Mouse (Mus musculus) cerebellum, adult 11-12 months (tissue): Measurements from ENCODE around the gene Akap17b.

Source experiments
- DNase-seq: peaks from one replicate; pipeline ENCODE4 v3.0.0; 2022

Akap17b gene

DNA sequence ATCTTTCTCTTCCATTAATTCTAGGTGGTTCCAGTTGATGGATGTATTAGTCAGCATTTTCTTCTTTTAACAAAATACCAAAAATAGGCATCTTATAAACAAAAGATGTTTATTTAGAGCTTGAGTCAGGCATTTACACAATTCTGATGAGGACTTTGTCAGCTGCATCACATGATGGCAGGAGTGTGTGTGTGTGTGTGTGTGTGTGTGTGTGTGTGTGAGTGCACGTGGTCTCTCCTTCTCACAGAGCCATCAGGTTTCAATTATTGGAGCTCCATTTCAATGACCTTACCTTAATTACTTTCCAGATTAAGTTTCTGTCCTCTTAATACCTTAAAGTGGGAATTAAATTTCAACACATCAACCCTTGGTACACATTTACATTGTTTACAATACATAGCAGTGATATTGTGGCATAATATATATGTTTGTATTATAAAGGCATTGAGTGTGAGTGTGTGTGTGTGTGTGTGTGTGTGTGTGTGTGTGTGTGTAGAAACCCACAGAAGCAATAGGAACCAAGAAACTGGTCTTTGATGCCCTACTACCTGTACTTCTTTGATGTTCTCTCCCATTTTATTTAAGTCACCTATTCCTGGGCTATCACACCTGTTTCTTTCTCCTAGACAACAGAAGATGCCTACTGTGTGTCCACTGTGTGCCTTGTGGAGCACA, 58.4 kb downstream of the Akap17b start:
- no peak for DNase-seq

DNA sequence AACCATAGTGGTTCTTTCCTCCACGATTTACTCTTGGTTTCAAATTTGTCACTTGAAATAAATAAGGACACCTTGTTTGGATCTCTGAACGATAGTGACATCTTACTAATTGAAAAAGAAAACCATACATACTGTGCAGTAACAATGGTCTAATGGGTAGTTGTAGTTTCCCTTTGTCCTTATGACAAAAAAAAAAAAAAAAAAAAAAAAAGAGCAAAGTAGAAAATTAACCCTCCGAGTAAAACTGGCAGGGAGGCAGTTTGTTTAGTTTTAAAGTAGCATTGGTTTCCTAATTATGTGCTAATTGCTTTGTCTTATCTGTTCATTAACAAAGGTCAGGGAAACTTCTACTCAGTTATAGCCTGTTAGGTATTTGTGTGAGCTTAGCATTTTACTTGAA, 83.1 kb downstream of the Akap17b start:
- DNase-seq = no peak

DNA sequence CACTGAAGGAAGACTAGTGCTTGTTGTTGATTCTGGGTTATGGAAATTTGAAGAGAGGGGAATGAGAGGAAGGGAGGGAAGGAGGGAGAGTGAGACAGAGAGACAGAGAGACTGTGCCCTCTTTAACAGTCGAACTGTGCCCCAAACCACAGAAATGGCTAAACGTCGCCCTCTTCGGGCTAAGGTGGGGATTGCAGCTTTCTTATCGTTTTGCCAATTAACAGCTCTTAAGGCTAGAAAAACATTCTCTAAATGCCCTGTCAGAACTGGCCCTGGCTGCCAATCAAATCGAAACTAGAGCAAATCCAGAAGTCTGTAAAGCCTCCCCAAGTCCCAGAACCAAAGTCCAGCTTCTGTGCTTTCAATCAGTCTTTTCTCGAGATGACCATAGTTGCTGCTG, 83.5 kb downstream of the Akap17b start:
- peak; percentile 31 for DNase-seq

- no peak for DNase-seq
These were observed 85.0 kb downstream of the Akap17b start for GRCm38 (mm10) chrX:36560170-36560569.
